Mouse (Mus musculus): ENCODE results near the gene Grasp.

- TF ChIP-seq CTCF (conservative IDR thresholded peaks at IDR 0.05; ENCODE audit: insufficient read depth, insufficient read length, low read depth, low read length) (no peak), POLR2A (IDR thresholded peaks at IDR 0.05; ENCODE audit: low read depth, low read length) (no peak)
Observed at GRCm38 (mm10) chr15:101259922-101260321, 35.9 kb downstream of the Grasp start.
